Mouse (Mus musculus): ENCODE results near the gene Arhgap31. TPM values are rescaled to one million over a fixed set of nuclear protein-coding genes. Genes with fewer than 3 reads are reported as not detected.

Arhgap31 gene
- polyA plus RNA-seq, 1 experiment from 2014 or later, result 23.9 TPM

GRCm38 (mm10) chr16:38562968-38563327, 150.1 kb downstream of the Arhgap31 start:
- H3K27me3 ChIP-seq (ENCODE audit: control insufficient read depth, insufficient read depth, low read depth, low read length), result peaks cover 2% of the 10 kb centered on the region; the same call in 1 of the 2 replicates
- peak overlapping the region; percentile 91 for H3K4me3 ChIP-seq (ENCODE audit: low read length)
- under 1% methylated on average over 25 of the region's 25 CpGs for WGBS
- H3K4me2 ChIP-seq (ENCODE audit: low read depth, low read length), result peak overlapping the region; percentile 75
- H3K4me1 ChIP-seq (replicated peaks; ENCODE audit: control insufficient read depth, insufficient read depth, low read length), result peaks cover 8% of the 10 kb centered on the region
- H3K36me3 ChIP-seq (ENCODE audit: control insufficient read depth, insufficient read depth, low read length), result peaks cover 7% of the 10 kb centered on the region; the same call in 1 of the 2 replicates
- ATAC-seq (ENCODE audit: low read depth), result no peak; the same call in 1 of the 2 replicates
- no peaks in the 10 kb centered on the region for H3K9me3 ChIP-seq (ENCODE audit: control insufficient read depth, low read length)
- H3K9ac ChIP-seq (ENCODE audit: low read length), result peak overlapping the region; percentile 94
- H3K27ac ChIP-seq (ENCODE audit: low read length), result peak overlapping the region; percentile 78

GRCm38 (mm10) chr16:38562131-38562967, 150.7 kb downstream of the Arhgap31 start:
- Histone ChIP-seq H3K4me1 (replicated peaks; ENCODE audit: control insufficient read depth, insufficient read depth, low read length) (peaks cover 8% of the 10 kb centered on the region), H3K9me3 (ENCODE audit: control insufficient read depth, low read length) (no peaks in the 10 kb centered on the region), H3K27ac (ENCODE audit: low read length) (peak overlapping the region; percentile 78), H3K4me3 (ENCODE audit: low read length) (peak overlapping the region; percentile 91), H3K36me3 (ENCODE audit: control insufficient read depth, insufficient read depth, low read length) (peaks cover 7% of the 10 kb centered on the region; the same call in 1 of the 2 replicates), H3K4me2 (ENCODE audit: low read depth, low read length) (peak overlapping the region; percentile 75), H3K9ac (ENCODE audit: low read length) (peak overlapping the region; percentile 94), H3K27me3 (ENCODE audit: control insufficient read depth, insufficient read depth, low read depth, low read length) (peaks cover 2% of the 10 kb centered on the region; the same call in 1 of the 2 replicates)
- 7% methylated on average over 37 of the region's 37 CpGs for WGBS
- peak; percentile 99 for ATAC-seq (ENCODE audit: low read depth)

GRCm38 (mm10) chr16:38558221-38558748, 154.8 kb downstream of the Arhgap31 start, which contains the start of gene Tmem39a:
Gene Tmem39a (plus strand): TSS chr16:38558698.
- no peaks in the 10 kb centered on the region for H3K36me3 ChIP-seq (ENCODE audit: control insufficient read depth, insufficient read depth, low read length)
- ATAC-seq (ENCODE audit: low read depth), result no peak
- no peak within 1 kb of the TSS for H3K4me3 ChIP-seq (ENCODE audit: low read length)
- H3K9me3 ChIP-seq (ENCODE audit: control insufficient read depth, low read length), result no peaks in the 10 kb centered on the region
- H3K27me3 ChIP-seq (ENCODE audit: control insufficient read depth, insufficient read depth, low read depth, low read length), result peaks cover 5% of the 10 kb centered on the region; the same call in 1 of the 2 replicates
- WGBS, result 79% methylated on average over 3 of the region's 3 CpGs
- no peak within 1 kb of the TSS for H3K27ac ChIP-seq (ENCODE audit: low read length)
- H3K4me2 ChIP-seq (ENCODE audit: low read depth, low read length), result no peak within 1 kb of the TSS
- no peaks in the 10 kb centered on the region for H3K4me1 ChIP-seq (replicated peaks; ENCODE audit: control insufficient read depth, insufficient read depth, low read length)
- no peak within 1 kb of the TSS for H3K9ac ChIP-seq (ENCODE audit: low read length)

- no peak for ATAC-seq (ENCODE audit: low read depth)
- no peak overlapping the region for H3K9ac ChIP-seq (ENCODE audit: low read length)
- H3K27ac ChIP-seq (ENCODE audit: low read length), result no peak overlapping the region
- H3K4me2 ChIP-seq (ENCODE audit: low read depth, low read length), result no peak overlapping the region
- 72% methylated on average over 3 of the region's 3 CpGs for WGBS
- no peaks in the 10 kb centered on the region for H3K36me3 ChIP-seq (ENCODE audit: control insufficient read depth, insufficient read depth, low read length)
- H3K4me3 ChIP-seq (ENCODE audit: low read length), result no peak overlapping the region
- no peaks in the 10 kb centered on the region for H3K4me1 ChIP-seq (replicated peaks; ENCODE audit: control insufficient read depth, insufficient read depth, low read length)
- peaks cover 8% of the 10 kb centered on the region; the same call in 1 of the 2 replicates for H3K27me3 ChIP-seq (ENCODE audit: control insufficient read depth, insufficient read depth, low read depth, low read length)
- no peaks in the 10 kb centered on the region for H3K9me3 ChIP-seq (ENCODE audit: control insufficient read depth, low read length)
Observed at GRCm38 (mm10) chr16:38555988-38556387, 157.1 kb downstream of the Arhgap31 start.

GRCm38 (mm10) chr16:38549479-38550396, 163.3 kb downstream of the Arhgap31 start, which contains the start of gene Poglut1:
Gene Poglut1 (minus strand): TSS chr16:38550258.
- Histone ChIP-seq H3K27me3 (ENCODE audit: control insufficient read depth, insufficient read depth, low read depth, low read length) (peaks cover 5% of the 10 kb centered on the region; the same call in 1 of the 2 replicates), H3K36me3 (ENCODE audit: control insufficient read depth, insufficient read depth, low read length) (peaks cover 2% of the 10 kb centered on the region; the same call in 1 of the 2 replicates), H3K9ac (ENCODE audit: low read length) (peak within 1 kb of the TSS; percentile 86), H3K27ac (ENCODE audit: low read length) (no peak within 1 kb of the TSS), H3K9me3 (ENCODE audit: control insufficient read depth, low read length) (no peaks in the 10 kb centered on the region), H3K4me3 (ENCODE audit: low read length) (peak within 1 kb of the TSS; percentile 89), H3K4me1 (replicated peaks; ENCODE audit: control insufficient read depth, insufficient read depth, low read length) (peaks cover 8% of the 10 kb centered on the region), H3K4me2 (ENCODE audit: low read depth, low read length) (peak within 1 kb of the TSS; percentile 85)
- peak; percentile 97 for ATAC-seq (ENCODE audit: low read depth)
- WGBS, result 2% methylated on average over 48 of the region's 54 CpGs

Other genes starting within 250 kb of the Arhgap31 start
- 26.8 and 27.7 TPM in 2 replicates for gene Timmdc1, start 190.6 kb downstream of the Arhgap31 start, polyA plus RNA-seq (2015; fragmentation: Nextera tagmentation; extraction: Ambion mirVana)
- gene Poglut1, start 163.0 kb downstream of the Arhgap31 start, polyA plus RNA-seq (2015; fragmentation: Nextera tagmentation; extraction: Ambion mirVana), result 44.5 and 50.4 TPM in 2 replicates
- 123 and 130 TPM in 2 replicates for gene Tmem39a, start 154.6 kb downstream of the Arhgap31 start, polyA plus RNA-seq (2015; fragmentation: Nextera tagmentation; extraction: Ambion mirVana)
- 34.7 and 38.1 TPM in 2 replicates for gene B4galt4, start 29.0 kb upstream of the Arhgap31 start, polyA plus RNA-seq (2015; fragmentation: Nextera tagmentation; extraction: Ambion mirVana)
- gene Upk1b, start 87.1 kb upstream of the Arhgap31 start, polyA plus RNA-seq (2015; fragmentation: Nextera tagmentation; extraction: Ambion mirVana), result 14.8 and 20.6 TPM in 2 replicates
- gene 4930435E12Rik, start 115.5 kb upstream of the Arhgap31 start, polyA plus RNA-seq (2015; fragmentation: Nextera tagmentation; extraction: Ambion mirVana), result not detected in 2 replicates
- 0.16 and 0.25 TPM in 2 replicates for gene Igsf11, start 179.4 kb upstream of the Arhgap31 start, polyA plus RNA-seq (2015; fragmentation: Nextera tagmentation; extraction: Ambion mirVana)